Mouse (Mus musculus): Measurements from ENCODE around the gene Elp6.

- TF ChIP-seq POLR2A (IDR thresholded peaks at IDR 0.05; ENCODE audit: low read depth, low read length) (no peak), CTCF (conservative IDR thresholded peaks at IDR 0.05; ENCODE audit: insufficient read depth, insufficient read length, low read depth, low read length) (no peak)
Measured at GRCm38 (mm10) chr9:110293873-110294415, 11.0 kb upstream of the Elp6 start.
